Comparison of ENCODE assay signal across 30 mouse cellular contexts in the genomic region with DNA sequence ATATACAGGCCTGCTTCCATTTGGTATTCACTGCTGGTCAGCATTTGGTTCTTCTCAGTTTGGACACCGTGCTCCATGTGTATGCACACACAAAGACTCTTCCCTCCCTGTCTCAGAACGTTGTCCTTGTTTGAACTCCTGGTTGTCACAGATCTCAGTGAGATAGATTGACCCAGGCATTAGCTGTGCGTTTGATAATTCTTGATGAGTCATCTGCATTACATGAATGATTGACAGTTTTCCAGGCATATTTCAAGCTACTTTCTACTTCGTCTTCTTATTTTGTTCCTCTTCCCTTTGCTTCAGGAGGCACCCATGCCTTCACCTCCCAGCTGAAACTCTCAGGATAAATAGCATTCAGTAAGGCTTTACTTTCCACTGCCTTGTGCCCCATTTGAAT.
DNase-seq lines count a peak whose midpoint lies in the region; ATAC-seq and TF ChIP-seq lines count a peak whose summit lies in the region.
"Had no signal": no experiment of that assay in that cellular context is flagged by ENCODE, and none has a peak within 500 bp of the region (broad histone marks: within the 10 kb centered on the region; RNA-seq: fewer than 3 reads in every experiment).

No protein-coding gene starts in this region.

- no peak overlapping the region for H3K4me3 ChIP-seq in gastrocnemius, adult 2 months
- H3K4me3 ChIP-seq: embryonic facial prominence, embryonic 12.5 days; embryonic facial prominence, embryonic 15.5 days; erythroblast, embryonic 14.5 days; forebrain, embryonic 10.5 days; heart, embryonic 12.5 days; heart, embryonic 15.5 days had no signal

- ATAC-seq in erythroblast, adult 5-6 weeks (replicated peaks; ENCODE audit: low FRiP score, poor library complexity, severe bottlenecking): peak; percentile 29; the same call in 1 of the 2 replicates
- ATAC-seq in megakaryocyte progenitor cell, adult 5-6 weeks (replicated peaks; ENCODE audit: poor library complexity): peak; percentile 59
- no peak for ATAC-seq in activated CD4-positive, CD25-positive, alpha-beta regulatory T cell, adult 4 months
- ATAC-seq: forebrain, embryonic 14.5 days; forebrain, postnatal 0 days; intestine, postnatal 0 days; Patski had no signal

- intact Hi-C loops in gastrocnemius, adult 2 months (cut with DNase I): no loop called here

- TF ChIP-seq CTCF in gastrocnemius, adult 2 months (IDR thresholded peaks at IDR 0.05): no peak

- H3K27ac ChIP-seq in gastrocnemius, adult 2 months: no peak overlapping the region
- H3K27ac ChIP-seq: embryonic facial prominence, embryonic 12.5 days; embryonic facial prominence, embryonic 15.5 days; forebrain, embryonic 10.5 days; heart, embryonic 15.5 days; hindbrain, embryonic 14.5 days had no signal

- DNase-seq in gastrocnemius, adult 2 months: peak; percentile 5
- no peak for DNase-seq in gastrocnemius, postnatal 25 days
- no peak for DNase-seq in adrenal gland, postnatal 36 days
- DNase-seq in adrenal gland, adult 2 months: no peak
- DNase-seq: adrenal gland, adult 8-10 months; adrenal gland, postnatal 25 days; B cell, adult 2 months; cerebellum, adult 11 months; cerebellum, adult 2 months; cerebellum, adult 9-11 months; cerebellum, postnatal 25 days; forebrain, postnatal 0 days; gastrocnemius, postnatal 10 days; heart, adult 18-20 months; heart, postnatal 10 days; heart, postnatal 36 days; kidney, adult 2 months had no signal
